Mouse (Mus musculus) embryonic facial prominence, embryonic 12.5 days (tissue): ENCODE results near the gene Ephb4. TPM values are rescaled to one million over a fixed set of nuclear protein-coding genes. Genes with fewer than 3 reads are reported as not detected.

Experiments
- ATAC-seq: fragments of 200-750 bp; cut with Nextera tagmentation; 2 replicates; pipeline ENCODE4 v1.8.0; 2017; ENCODE audit not compliant: insufficient number of reproducible peaks, insufficient read depth, low FRiP score, low TSS enrichment
- H3K27ac ChIP-seq: fragments of 300-500 bp; sonication (generic); 2 replicates; pipeline ENCODE4 v1.5.1; 2016; ENCODE audit warnings: mild to moderate bottlenecking
- H3K27me3 ChIP-seq: fragments of 300-500 bp; sonication (generic); 2 replicates; pipeline ENCODE4 v1.6.1; 2016; ENCODE audit warnings: mild to moderate bottlenecking, moderate library complexity
- H3K36me3 ChIP-seq: fragments of 300-500 bp; sonication (generic); 2 replicates; pipeline ENCODE4 v1.6.1; 2016; ENCODE audit warnings: mild to moderate bottlenecking
- H3K4me1 ChIP-seq: fragments of 300-500 bp; sonication (generic); 2 replicates; pipeline ENCODE4 v1.6.1; 2016
- H3K4me2 ChIP-seq: fragments of 300-500 bp; sonication (generic); replicated peaks from 2 replicates; pipeline ENCODE4 v1.6.1; 2016; ENCODE audit warnings: mild to moderate bottlenecking, moderate library complexity
- H3K4me3 ChIP-seq: fragments of 300-500 bp; sonication (generic); 2 replicates; pipeline ENCODE4 v1.5.1; 2016; ENCODE audit warnings: mild to moderate bottlenecking
- H3K9ac ChIP-seq: fragments of 300-500 bp; sonication (generic); 2 replicates; pipeline ENCODE4 v1.6.1; 2016; ENCODE audit warnings: mild to moderate bottlenecking, moderate library complexity
- H3K9me3 ChIP-seq: fragments of 300-500 bp; sonication (generic); 2 replicates; pipeline ENCODE4 v1.6.1; 2016; ENCODE audit warnings: mild to moderate bottlenecking, moderate library complexity
- WGBS: fragments of 180-500 bp; shearing (Covaris S2); methylation state at CpG from one replicate; pipeline ENCODE4 v1.1.7; 2016; 5-methylcytosine and 5-hydroxymethylcytosine counted together
- polyA plus RNA-seq: library from polyadenylated mRNA; unstranded; fragments of >200 nt; fragmentation: Nextera tagmentation; extraction: Ambion mirVana; gene quantifications from 2 replicates; pipeline ENCODE4 v1.2.1, GENCODE M21; 2016

Ephb4 gene
- 87.3 and 91.6 TPM in 2 replicates for polyA plus RNA-seq

DNA sequence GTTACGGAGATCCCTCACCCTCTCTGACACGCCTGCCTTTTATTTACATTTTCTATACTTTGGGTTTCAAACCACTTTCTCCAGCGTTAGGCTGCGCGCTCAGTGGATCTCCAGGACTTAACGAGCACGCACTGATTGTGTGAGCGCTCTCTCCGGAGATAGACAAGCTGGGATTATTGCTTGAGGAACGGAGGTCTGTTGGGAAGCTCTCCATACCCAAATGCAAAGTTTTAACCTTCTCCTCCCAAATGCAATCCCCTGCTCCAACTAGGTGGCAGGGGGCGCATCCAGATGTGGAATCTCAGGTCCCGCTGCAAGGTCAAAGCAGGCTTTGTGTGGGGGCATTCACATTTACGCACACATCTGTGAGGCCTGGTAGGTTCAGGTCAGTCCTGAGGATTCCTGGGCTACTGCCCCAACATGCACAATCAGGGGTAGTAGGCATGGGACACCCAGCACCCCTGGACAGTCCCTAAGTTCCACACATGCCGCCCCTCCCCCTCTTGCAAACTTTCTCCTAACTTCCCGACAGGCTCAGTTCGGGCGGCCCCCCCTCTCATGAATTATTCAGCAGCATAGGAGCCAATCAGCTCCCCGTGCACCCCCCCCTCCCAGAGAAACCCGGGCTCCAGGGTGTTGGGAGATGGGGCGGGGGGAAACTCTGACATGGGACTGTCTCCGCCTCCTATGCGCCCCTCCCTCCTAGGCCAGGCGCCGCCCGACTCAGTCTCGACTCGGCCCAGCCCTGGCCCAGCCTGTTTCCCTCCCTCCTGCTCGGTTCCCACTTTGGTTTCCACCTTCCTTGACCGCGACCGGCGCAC lies at the start of gene Ephb4:
TSS of gene Ephb4 (plus strand) at position 726 of the 821 bp plus-strand sequence.
- Histone ChIP-seq H3K27ac (peak within 1 kb of the TSS; percentile 97), H3K4me1 (peaks cover 50% of the 10 kb centered on the region), H3K4me3 (peak within 1 kb of the TSS; percentile 94), H3K36me3 (peaks cover 11% of the 10 kb centered on the region), H3K27me3 (no peaks in the 10 kb centered on the region), H3K4me2 (peak within 1 kb of the TSS; percentile 93), H3K9ac (peak within 1 kb of the TSS; percentile 97), H3K9me3 (no peaks in the 10 kb centered on the region)
- ATAC-seq, result peak; percentile 94
- WGBS, result under 1% methylated on average over 31 of the region's 32 CpGs

DNA sequence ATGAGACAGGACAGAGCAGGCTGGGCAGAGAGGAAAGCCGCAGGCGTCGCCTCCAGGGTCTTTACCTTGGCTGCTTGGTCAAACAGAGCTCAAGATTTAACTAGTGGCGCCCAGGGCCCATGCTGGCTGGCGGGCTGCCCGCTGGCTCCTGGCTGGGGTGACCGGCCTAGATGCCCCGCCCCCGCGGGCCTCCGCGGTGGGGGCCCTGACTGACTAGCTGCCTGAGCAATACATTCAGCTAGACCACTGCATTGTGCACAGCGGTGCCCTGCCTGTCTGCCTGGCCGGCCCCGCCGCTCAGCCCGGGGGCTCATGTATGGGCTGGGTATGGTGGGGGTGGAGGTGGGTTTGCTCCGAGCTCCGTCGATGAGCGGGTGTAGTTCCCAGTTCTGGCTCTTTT lies 48.7 kb upstream of the Ephb4 start:
- 81% methylated on average over 21 of the region's 21 CpGs for WGBS
- H3K9me3 ChIP-seq, result no peaks in the 10 kb centered on the region
- ATAC-seq, result no peak
- peaks cover 88% of the 10 kb centered on the region for H3K36me3 ChIP-seq
- H3K4me3 ChIP-seq, result no peak overlapping the region
- no peaks in the 10 kb centered on the region for H3K27me3 ChIP-seq
- H3K4me1 ChIP-seq, result peaks cover 24% of the 10 kb centered on the region
- H3K4me2 ChIP-seq, result no peak overlapping the region
- H3K27ac ChIP-seq, result no peak overlapping the region
- no peak overlapping the region for H3K9ac ChIP-seq

DNA sequence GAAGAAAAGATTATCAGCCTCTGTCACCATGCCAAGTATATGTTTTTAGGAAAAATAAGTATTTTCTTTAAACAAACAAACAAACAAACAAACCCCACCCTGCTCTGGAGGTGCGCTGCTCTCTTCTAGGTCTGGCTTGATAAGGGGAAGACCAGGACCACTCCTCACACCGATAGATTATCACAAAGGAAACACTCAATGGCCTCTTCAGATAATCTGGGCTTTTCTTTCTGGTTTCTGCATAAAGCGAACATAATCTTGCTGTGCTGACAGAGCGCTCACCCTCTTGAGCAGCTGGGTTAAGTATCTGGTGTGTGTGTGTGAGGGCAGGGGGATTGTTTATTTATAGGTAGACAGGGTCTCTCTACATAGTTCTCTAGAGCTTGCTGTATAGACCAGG lies 46.3 kb upstream of the Ephb4 start:
- H3K4me2 ChIP-seq, result no peak overlapping the region
- WGBS, result 89% methylated on average over 4 of the region's 4 CpGs
- ATAC-seq, result no peak
- no peak overlapping the region for H3K27ac ChIP-seq
- peaks cover 68% of the 10 kb centered on the region for H3K36me3 ChIP-seq
- H3K27me3 ChIP-seq, result no peaks in the 10 kb centered on the region
- H3K9ac ChIP-seq, result no peak overlapping the region
- peaks cover 32% of the 10 kb centered on the region for H3K4me1 ChIP-seq
- H3K4me3 ChIP-seq, result no peak overlapping the region
- peaks cover 3% of the 10 kb centered on the region; the same call in 1 of the 2 replicates for H3K9me3 ChIP-seq

DNA sequence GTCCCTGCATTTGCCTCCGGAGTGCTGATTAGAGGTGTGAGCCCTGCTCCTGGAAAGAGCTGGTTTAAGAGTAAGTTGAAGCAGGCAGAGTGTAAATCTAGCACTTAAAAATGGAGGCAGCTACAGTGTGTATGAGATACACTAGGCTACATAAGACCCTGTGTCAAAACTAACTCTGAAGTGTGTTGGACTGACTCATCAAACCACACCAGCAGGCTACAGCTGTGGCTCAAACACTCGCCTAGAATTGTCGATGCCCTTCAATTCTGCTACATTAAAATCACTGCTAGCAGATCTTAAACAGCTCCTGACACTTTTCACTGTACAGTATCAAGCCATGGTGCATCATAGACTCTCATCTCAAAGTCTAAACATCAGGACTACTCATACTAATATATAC lies 45.7 kb upstream of the Ephb4 start:
- Histone ChIP-seq H3K4me1 (peaks cover 32% of the 10 kb centered on the region), H3K27me3 (no peaks in the 10 kb centered on the region), H3K4me2 (no peak overlapping the region; the same call in 1 of the 2 replicates), H3K36me3 (peaks cover 68% of the 10 kb centered on the region), H3K27ac (no peak overlapping the region), H3K9ac (no peak overlapping the region), H3K9me3 (peaks cover 6% of the 10 kb centered on the region; the same call in 1 of the 2 replicates), H3K4me3 (no peak overlapping the region)
- WGBS, result 88% methylated on average over 3 of the region's 3 CpGs
- no peak for ATAC-seq

DNA sequence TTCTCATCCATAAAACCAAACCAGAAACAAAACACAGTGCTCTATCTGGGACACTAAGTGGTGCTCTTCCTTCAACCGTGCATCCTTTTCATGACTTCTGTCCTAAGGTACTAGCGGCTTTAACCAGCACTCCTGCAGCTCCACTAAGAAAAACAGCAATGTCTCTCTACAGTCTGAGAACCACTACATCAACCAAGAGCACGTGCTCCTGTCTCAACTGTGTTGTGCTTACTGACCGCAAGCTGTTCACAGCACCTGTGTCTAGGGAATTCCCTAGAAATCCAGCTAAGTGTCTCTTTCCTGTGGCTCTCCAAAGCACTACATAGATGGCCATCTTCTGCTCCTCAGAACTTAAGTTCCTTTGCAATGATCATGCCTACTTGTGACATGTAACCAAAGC lies 45.1 kb upstream of the Ephb4 start:
- Histone ChIP-seq H3K4me2 (peak overlapping the region; percentile 75), H3K9me3 (peaks cover 6% of the 10 kb centered on the region; the same call in 1 of the 2 replicates), H3K36me3 (peaks cover 68% of the 10 kb centered on the region), H3K27me3 (no peaks in the 10 kb centered on the region), H3K4me3 (peak overlapping the region; percentile 93; the same call in 1 of the 2 replicates), H3K4me1 (peaks cover 32% of the 10 kb centered on the region), H3K9ac (peak overlapping the region; percentile 2), H3K27ac (no peak overlapping the region)
- no peak for ATAC-seq
- WGBS, result 70% methylated on average over 4 of the region's 4 CpGs

DNA sequence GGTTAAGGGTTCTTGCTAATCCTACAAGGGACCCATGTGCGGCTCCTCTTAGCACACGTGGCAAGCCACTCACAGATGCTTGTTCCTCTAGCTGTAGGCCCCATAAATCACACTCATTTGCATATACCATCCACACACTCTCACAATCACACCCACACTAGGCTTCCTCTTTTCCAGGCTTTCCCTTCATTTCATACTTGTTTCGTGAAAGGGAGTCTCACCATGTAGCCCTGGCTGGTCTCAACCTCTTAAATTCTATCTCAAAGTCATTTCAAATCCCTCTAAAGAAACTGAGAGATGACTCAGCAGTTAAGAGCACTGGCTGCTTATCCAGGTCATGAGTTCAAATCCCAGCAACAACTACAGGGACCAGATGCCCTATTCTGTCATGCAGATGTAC lies 44.1 kb upstream of the Ephb4 start:
- Histone ChIP-seq H3K36me3 (peaks cover 68% of the 10 kb centered on the region), H3K4me3 (peak overlapping the region; percentile 93), H3K27ac (no peak overlapping the region), H3K4me2 (peak overlapping the region; percentile 75), H3K9me3 (peaks cover 6% of the 10 kb centered on the region; the same call in 1 of the 2 replicates), H3K9ac (0 out of 2 replicates have a peak overlapping the region, but pooled peaks have one; percentile 2), H3K27me3 (no peaks in the 10 kb centered on the region), H3K4me1 (peaks cover 32% of the 10 kb centered on the region)
- ATAC-seq, result no peak
- 77% methylated on average over 3 of the region's 3 CpGs for WGBS

DNA sequence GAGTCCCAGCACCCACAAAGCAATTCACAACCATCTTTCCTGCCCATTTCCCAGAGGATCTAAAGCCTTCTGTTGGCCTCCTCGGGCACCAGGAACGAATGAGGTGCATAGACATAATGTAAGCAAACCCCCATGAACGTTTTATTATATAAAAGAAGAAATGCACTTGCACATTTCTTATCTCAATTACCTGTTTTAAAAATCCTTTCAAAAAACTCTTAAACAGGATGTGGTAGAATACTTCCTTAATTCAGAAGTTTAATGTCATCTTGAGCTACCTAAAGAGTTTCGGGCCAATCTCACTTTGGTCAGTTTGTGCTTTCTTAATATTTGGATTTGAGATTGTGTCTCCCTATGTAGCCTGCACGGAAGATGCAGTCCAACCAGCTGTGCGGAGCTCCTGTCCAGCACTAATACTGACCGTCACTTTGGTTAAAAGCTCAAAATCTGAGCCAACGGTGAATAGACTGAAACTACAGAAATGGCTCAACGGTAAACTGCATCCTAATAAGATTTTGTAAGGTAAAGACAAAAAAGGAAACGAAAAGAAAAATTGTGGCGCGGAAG lies 43.4 kb upstream of the Ephb4 start:
- ATAC-seq, result no peak
- WGBS, result 14% methylated on average over 12 of the region's 12 CpGs

DNA sequence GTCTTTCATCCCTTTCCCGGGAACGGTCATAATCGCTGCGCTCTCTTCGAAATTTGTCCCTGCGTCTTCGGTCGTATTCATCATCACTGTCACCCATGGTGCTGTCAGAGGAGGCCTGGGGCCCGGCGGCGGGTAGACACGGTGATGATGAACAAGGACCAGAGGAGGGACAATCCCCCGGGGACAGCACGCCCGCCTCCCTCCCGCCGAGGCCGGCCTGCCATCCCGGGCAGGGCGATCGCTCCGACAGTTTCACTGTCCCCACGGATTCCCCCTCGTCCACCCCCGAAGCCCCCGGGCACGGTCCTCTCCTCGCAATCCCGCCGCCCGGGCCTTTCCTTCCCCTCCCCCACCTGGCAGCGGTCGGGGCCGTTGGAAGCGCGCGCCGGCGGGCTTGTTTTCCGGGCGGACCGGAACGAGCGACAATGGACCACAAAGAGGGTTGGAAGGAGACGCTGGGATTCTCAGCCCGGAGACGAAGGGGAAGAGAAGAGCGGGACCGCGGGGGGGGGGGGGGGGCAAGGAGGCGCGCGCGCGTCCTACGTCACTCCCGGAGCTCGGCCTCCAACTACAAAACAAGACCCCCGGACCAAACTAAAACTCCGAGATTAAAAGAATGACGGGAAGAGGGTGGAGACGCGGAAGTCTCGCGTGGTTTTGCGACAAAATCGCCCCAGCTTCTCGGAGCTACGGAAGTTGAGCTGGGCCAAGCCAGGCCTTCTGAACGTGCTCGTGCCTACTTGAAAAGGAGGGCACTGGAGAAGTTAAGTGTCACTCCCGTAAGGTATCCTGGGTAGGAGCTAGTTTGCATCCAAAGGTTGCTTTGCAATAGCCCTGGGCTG lies 42.6 kb upstream of the Ephb4 start, which contains the start of gene Srrt:
TSS of gene Srrt (minus strand) at position 604 of the 842 bp plus-strand sequence.
- Histone ChIP-seq H3K27me3 (no peaks in the 10 kb centered on the region), H3K27ac (peak within 1 kb of the TSS; percentile 95), H3K9me3 (peaks cover 6% of the 10 kb centered on the region; the same call in 1 of the 2 replicates), H3K36me3 (peaks cover 61% of the 10 kb centered on the region), H3K9ac (peak within 1 kb of the TSS; percentile 98), H3K4me2 (peak within 1 kb of the TSS; percentile 75), H3K4me3 (peak within 1 kb of the TSS; percentile 93), H3K4me1 (peaks cover 40% of the 10 kb centered on the region)
- peak; percentile 66 for ATAC-seq
- WGBS, result 1% methylated on average over 61 of the region's 72 CpGs

More for the DNA sequence above, 43.4 kb upstream of the Ephb4 start:
- H3K9me3 ChIP-seq, result peaks cover 6% of the 10 kb centered on the region; the same call in 1 of the 2 replicates
- peak overlapping the region; percentile 93 for H3K4me3 ChIP-seq
- H3K4me2 ChIP-seq, result peak overlapping the region; percentile 75
- peak overlapping the region; percentile 98 for H3K9ac ChIP-seq
- H3K27me3 ChIP-seq, result no peaks in the 10 kb centered on the region
- peaks cover 68% of the 10 kb centered on the region for H3K36me3 ChIP-seq
- peak overlapping the region; percentile 95 for H3K27ac ChIP-seq
- H3K4me1 ChIP-seq, result peaks cover 32% of the 10 kb centered on the region

DNA sequence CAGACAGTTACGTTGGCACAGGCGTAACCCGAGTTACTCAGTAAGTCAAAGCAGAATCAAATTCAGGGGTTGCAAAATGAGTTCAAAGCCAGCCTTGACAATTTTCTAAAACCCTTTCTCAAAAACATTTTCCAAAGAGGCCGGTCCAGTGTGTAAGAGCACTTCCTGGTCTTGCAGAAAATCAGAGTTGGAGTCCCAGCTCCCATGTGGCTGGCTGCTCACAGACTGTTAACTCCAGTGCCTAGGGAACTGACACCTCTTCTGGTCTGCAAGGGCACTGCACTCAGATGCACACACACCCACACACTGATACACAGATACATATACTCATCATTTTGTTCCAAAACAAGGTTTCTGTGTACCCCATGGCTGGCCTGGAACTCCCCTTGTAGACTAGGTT lies 41.6 kb upstream of the Ephb4 start:
- Histone ChIP-seq H3K27me3 (no peaks in the 10 kb centered on the region), H3K36me3 (peaks cover 51% of the 10 kb centered on the region), H3K4me1 (peaks cover 50% of the 10 kb centered on the region), H3K9me3 (peaks cover 6% of the 10 kb centered on the region; the same call in 1 of the 2 replicates), H3K4me3 (peak overlapping the region; percentile 93), H3K4me2 (peak overlapping the region; percentile 75), H3K27ac (peak overlapping the region; percentile 95), H3K9ac (peak overlapping the region; percentile 98; the same call in 1 of the 2 replicates)
- 90% methylated on average over 4 of the region's 4 CpGs for WGBS
- no peak for ATAC-seq

DNA sequence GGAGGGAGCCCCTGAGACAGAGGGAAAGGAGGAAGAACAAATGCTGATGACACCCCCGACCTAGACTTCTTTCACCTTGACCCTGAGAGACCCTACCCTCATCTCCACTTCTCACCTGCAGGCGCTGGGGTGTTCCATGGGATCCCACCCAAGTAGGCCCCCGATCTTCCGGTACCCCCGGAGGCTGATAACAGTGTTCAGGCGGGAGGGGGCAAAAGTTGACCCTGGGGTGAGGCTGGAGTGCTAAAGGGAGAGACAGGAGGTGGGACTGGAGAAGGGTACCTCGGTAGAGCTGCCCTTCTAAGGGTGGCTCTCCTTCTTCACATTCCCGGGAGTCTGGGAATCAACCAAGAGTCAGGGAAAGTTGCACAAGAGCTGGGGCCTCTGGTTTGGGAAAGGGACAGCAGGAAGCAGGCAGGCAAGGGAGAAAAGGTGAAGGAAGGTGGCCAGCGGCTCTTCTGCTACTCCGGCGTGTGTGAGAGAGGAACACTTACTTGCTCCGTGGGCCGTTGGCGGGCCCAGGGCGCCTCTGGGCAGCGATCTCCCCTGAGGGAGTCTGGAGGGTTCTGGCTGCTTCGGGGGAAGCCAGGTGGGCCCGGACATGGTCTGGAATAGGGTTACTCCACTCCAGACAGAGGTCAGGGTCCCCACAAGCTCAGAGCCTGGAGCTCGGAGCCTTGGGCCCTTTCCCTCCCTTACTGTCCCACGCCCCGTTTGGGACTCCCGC lies 36.3 kb upstream of the Ephb4 start:
- Histone ChIP-seq H3K27ac (peak overlapping the region; percentile 96), H3K36me3 (peaks cover 39% of the 10 kb centered on the region)

More for the DNA sequence above, 36.3 kb upstream of the Ephb4 start:
- H3K4me3 ChIP-seq, result peak overlapping the region; percentile 72
- H3K9ac ChIP-seq, result peak overlapping the region; percentile 91
- ATAC-seq, result peak; percentile 53
- peaks cover 32% of the 10 kb centered on the region for H3K4me1 ChIP-seq
- 3% methylated on average over 22 of the region's 22 CpGs for WGBS
- H3K27me3 ChIP-seq, result no peaks in the 10 kb centered on the region
- H3K9me3 ChIP-seq, result peaks cover 3% of the 10 kb centered on the region; the same call in 1 of the 2 replicates
- peak overlapping the region; percentile 85 for H3K4me2 ChIP-seq
